Mouse (Mus musculus): ENCODE results near the gene Hoxa4. TPM values are rescaled to one million over a fixed set of nuclear protein-coding genes. Genes with fewer than 3 reads are reported as not detected.

Hoxa4 gene
- polyA plus RNA-seq (2017; shearing (Covaris generic)): not detected

GRCm38 (mm10) chr6:52190906-52191810, at the start of gene Hoxa4:
Hoxa4 (minus strand) TSS chr6:52191753.

GRCm38 (mm10) chr6:52240389-52241000, 48.9 kb upstream of the Hoxa4 start, which contains the start of gene Hoxa10:
Hoxa10 (minus strand) TSS chr6:52240854.

DNA sequence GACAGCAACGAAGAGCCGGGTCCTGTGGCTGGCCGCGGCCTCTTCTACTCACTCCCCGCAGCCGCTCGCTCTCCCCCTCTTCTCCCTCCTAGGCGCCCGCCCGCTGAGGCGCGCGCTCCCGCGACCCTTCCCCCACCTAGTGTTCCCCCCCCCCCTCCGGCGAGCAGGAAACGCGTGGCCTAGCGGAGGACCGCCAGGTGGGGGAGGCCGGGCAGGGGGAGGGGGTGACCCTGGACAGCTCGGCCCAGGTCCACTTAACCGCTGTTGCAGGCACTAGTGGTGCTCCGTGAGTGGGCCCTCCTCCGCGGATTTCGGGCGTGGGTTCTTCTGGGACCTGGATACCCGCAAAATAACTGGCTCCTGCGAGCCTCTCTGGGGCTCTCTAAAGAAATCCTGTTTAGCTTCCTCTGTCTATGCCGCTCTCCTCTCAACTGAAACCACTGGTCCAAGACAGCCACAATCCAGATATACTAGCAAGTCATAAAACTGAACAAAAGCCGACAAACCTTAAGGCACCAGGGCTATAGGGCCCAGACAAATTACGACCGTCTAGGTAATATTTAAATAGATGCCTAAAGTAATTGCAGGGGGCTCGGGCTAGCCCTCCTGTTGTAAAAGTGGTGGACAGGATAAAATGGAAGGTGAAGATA, 39.1 kb upstream of the Hoxa4 start, which contains the start of gene Hoxa9:
Gene Hoxa9 (minus strand): TSS at position 574 of the 650 bp plus-strand sequence.

DNA sequence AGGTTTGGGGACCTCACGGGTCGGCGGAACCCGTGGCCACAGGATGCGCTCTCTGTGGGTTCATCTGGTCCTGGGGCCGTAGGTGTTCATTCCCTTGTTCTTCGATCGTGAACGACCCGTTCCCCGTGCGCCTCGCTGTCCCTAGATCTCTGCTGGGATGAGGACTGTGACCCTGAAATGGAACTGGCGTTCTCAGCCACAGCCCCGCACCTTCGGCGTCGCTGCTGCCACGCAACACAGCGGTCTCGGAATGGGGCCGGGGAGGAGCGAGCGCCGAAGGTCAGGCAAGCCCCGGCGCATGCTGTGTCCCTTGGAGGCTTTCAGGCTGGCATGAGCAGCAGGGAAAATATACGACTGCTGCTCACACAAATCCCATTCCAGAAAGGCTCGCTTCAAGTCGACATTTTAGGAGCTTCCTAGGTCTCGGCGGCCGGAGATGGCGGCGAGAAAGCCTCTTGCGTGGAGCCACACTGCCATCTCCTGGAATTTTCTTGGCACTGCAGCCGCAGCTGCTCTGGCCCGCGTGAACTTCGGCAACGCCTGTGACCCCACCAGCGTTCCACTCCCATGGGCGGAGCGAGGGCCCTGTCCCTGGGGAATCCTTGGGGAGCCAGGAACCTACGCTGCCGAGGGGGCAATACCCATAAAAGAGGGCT, 29.9 kb upstream of the Hoxa4 start, which contains the start of gene Hoxa7:
Gene Hoxa7 (minus strand): TSS at position 518 of the 656 bp plus-strand sequence.

DNA sequence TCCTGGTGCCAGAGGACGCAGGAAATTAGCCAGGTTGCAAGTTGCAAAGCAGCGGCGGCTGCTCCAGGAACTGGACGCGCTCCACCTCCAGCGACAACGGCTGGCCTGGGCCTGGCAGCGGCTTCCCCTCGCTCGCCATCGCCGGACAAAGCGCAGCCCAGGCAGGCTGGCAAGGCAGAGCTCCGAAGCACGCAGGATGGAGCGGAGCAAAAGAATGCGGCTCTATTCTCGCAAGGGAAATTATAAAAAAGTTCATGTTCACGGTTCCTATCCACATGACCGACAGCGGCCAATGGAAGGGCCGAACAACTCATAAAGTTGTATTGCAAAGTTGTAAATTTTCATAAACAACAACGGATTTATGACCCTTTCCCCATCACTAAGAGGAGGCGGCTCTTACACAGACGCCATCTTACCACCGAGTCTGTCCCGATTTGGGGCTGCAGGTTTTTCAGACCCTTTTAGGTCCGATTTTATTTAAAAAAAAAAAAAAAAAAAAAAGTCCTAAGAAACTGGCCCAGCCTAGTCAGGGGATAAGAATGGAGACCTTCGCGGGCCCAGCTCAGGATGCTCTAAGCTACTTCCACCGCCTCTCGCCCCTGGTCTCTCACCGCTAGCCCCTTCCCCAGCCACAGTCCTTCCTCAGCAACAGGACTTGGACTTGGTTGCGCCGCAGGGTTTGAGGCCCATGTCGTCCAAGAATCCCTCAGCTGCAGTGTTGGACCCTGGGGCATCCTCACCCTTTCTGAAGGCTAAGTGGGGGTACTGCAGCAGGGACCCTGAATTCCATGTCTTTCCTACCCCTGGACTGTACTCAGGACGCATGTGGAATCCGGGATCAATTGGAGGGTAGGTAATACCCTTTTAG, 21.8 kb upstream of the Hoxa4 start, which contains the start of the genes Hoxa3 and Gm28308:
Gene Hoxa3 (minus strand): TSS at position 218 of the 868 bp plus-strand sequence.
Gene Gm28308 (minus strand): TSS at position 221 of the 868 bp plus-strand sequence.

GRCm38 (mm10) chr6:52208072-52208867, 16.7 kb upstream of the Hoxa4 start, which contains the start of gene Hoxa6:
Hoxa6 (minus strand) TSS chr6:52208722.

GRCm38 (mm10) chr6:52204050-52204752, 12.6 kb upstream of the Hoxa4 start, which contains the start of gene Hoxa5:
Hoxa5 (minus strand) TSS chr6:52204587.

GRCm38 (mm10) chr6:52177061-52177735, 14.4 kb downstream of the Hoxa4 start, which contains the start of gene 5730596B20Rik:
5730596B20Rik (plus strand) TSS chr6:52177498.

DNA sequence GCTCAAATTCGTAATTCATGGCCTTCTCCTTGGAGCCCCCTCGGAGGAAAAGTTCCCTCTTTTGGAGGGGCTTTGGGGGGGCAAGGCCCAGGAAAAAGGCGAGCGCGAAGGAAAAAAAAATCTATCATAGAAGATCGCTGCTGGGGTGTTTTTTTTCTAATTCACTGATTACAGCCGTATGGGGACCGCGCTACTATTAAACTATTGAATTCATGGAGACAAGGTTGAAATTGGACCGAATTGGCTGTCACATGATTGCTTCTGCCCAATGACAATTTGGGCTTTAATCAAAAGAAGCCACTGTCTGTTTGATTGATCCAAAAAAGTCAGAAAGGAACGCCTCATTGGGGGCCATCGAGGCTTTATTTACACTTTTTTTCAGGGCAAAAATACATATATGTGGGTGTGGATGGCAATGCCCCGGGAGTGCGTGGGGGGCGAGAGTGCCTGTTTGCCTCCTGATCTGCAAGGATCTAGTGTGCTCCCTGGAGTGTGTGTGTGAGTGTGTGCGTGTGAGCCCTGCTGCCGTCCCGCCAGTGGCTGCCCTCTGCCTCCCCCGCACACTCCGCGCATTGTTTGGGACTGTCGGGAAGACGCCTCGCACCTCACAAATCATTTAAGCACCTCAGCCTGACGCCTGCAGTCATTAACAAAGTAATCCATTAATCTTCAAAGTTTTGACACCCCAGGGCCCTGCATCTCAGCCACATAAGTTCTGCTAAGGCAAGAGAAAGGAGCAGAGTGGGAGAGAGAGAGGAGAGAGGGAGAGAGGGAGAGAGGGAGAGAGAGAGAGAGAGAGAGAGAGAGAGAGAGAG, 26.7 kb downstream of the Hoxa4 start, which contains the start of gene Hoxa2:
Gene Hoxa2 (minus strand): TSS at position 206 of the 815 bp plus-strand sequence.

DNA sequence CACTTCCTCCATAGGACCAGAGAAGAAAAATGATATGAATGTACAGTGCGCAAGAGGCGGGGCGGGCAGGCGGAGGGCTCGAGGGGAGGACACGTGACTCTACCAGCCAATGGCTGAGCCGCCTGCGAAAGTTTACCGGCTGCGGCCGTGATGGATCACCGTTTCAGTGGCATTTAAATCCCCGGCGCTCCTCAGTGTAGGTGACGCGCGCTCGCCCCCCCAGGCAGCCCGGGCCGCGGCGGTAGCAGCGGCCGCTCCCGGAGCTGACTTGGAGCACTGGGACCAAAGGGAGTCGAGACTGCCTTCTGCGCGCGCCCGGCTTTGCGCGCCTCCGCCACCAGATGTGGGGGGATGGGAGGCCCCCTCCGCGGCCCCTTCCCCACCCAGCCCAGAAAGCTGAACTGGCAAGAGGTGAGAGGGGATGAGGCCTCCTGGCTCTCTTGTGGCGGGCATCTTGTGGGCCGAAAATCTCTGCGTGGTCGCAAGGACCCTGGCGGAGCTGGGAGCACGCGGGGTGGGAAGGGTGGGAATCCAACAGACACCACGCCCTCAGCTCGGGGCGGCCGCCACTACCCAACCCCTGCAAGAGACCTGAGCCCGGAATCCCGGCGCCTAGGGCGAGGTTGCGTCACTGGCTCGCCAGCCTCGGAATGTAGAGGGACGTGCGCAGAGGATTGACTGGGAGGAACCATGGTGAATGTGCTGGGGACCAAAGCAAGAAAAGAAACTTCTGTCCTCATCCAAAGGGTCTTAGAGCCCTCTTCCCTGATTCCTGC, 33.1 kb downstream of the Hoxa4 start, which contains the start of gene Hoxa1:
Gene Hoxa1 (minus strand): TSS at position 42 of the 776 bp plus-strand sequence.

Other genes with a start within 250 kb of the Hoxa4 start
- 24.3 TPM for gene Skap2, start 179.2 kb downstream of the Hoxa4 start, polyA plus RNA-seq (2017; shearing (Covaris generic))
- not detected for gene Hoxa1, start 33.4 kb downstream of the Hoxa4 start, polyA plus RNA-seq (2017; shearing (Covaris generic))
- not detected for gene Hoxa2, start 26.9 kb downstream of the Hoxa4 start, polyA plus RNA-seq (2017; shearing (Covaris generic))
- not detected for gene 5730596B20Rik, start 14.3 kb downstream of the Hoxa4 start, polyA plus RNA-seq (2017; shearing (Covaris generic))
- not detected for gene Hoxa5, start 12.8 kb upstream of the Hoxa4 start, polyA plus RNA-seq (2017; shearing (Covaris generic))
- gene Hoxa6, start 17.0 kb upstream of the Hoxa4 start, polyA plus RNA-seq (2017; shearing (Covaris generic)): not detected
- not detected for gene Hoxa3, start 21.6 kb upstream of the Hoxa4 start, polyA plus RNA-seq (2017; shearing (Covaris generic))
- gene Gm28308, start 21.6 kb upstream of the Hoxa4 start, polyA plus RNA-seq (2017; shearing (Covaris generic)): not detected
- gene Hoxa7, start 30.1 kb upstream of the Hoxa4 start, polyA plus RNA-seq (2017; shearing (Covaris generic)): 0.72 TPM
- not detected for gene Hoxa9, start 39.3 kb upstream of the Hoxa4 start, polyA plus RNA-seq (2017; shearing (Covaris generic))
- gene Hoxa10, start 49.1 kb upstream of the Hoxa4 start, polyA plus RNA-seq (2017; shearing (Covaris generic)): not detected
- gene Hoxa11, start 54.1 kb upstream of the Hoxa4 start, polyA plus RNA-seq (2017; shearing (Covaris generic)): not detected
- gene Hoxa13, start 69.1 kb upstream of the Hoxa4 start, polyA plus RNA-seq (2017; shearing (Covaris generic)): not detected
- gene Evx1, start 121.7 kb upstream of the Hoxa4 start, polyA plus RNA-seq (2017; shearing (Covaris generic)): not detected